Mouse (Mus musculus): ENCODE data around the gene Fbxo48. TPM values are rescaled to one million over a fixed set of nuclear protein-coding genes. Genes with fewer than 3 reads are reported as not detected.
A peak's percentile ranks its signal among the peaks of the same experiment; 100 is the strongest.

Gene Fbxo48
- polyA plus RNA-seq, 1 experiment = 1.9 TPM

DNA sequence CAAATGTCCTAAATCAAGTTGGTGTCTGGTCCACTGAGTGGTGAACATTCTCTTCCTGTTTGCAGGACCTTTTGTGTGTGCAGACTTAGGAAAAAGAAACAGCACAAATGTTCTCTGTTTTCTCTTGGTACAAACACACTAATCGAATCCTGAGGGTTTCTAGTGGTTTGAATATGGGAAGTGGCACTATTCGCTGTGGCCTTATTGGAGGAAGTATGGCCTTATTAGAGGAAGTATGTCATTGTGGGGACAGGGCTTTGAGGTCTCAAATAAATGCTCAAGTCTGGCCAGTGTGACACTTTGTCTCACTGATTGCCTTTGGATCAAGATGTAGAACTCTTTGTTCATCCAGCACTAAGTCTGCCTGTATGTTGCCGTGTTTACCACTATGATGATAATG is 19.0 kb upstream of the Fbxo48 start:
- Histone ChIP-seq H3K27ac (ENCODE audit: control insufficient read depth, insufficient read depth, low read depth, low read length, poor library complexity) (no peak overlapping the region), H3K4me1 (ENCODE audit: control insufficient read depth, insufficient read depth, low read length) (no peaks in the 10 kb centered on the region; the same call in 1 of the 2 replicates), H3K4me3 (replicated peaks; ENCODE audit: control insufficient read depth, low read depth, low read length) (no peak overlapping the region)
- no peak for TF ChIP-seq CTCF (IDR thresholded peaks at IDR 0.05; ENCODE audit: control insufficient read depth, insufficient read depth, low read length)
- TF ChIP-seq POLR2A (IDR thresholded peaks at IDR 0.05; ENCODE audit: borderline replicate concordance, control insufficient read depth, low read depth, low read length) = no peak
- 29% methylated on average over 3 of the region's 3 CpGs for WGBS

DNA sequence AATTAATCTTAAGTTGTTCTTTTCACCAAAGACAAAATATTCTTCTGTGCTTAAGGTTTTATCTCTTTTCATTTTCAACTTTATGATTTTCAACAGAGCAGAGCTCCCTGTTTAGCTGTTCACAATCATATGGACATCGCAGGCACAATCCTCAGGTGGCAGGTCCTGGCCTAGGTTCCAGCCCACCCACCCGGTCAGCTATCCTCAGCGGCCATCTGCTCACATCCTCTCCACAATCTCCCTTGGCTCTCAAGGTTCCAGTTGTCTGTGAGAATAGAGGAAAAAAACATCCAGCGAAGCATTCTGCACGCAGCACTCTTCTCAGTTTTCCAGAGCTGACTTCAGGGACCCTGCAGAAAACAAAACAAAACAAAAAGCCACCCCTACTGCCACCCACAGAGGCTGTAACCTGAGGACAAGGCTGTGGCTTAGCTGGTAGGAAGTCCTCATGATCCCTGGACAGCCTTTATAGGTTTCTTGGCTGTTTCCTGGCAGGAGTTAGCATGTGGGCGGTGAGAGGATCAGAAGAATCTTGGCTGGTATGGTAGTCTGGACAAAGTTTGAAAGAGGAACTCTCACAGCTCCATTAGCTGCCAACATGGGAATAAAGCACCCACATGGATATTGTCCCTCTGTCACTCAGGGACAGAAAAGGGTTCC is 15.5 kb upstream of the Fbxo48 start:
- no peaks in the 10 kb centered on the region; the same call in none of the 2 replicates for H3K4me1 ChIP-seq (ENCODE audit: control insufficient read depth, insufficient read depth, low read length)
- H3K4me3 ChIP-seq (replicated peaks; ENCODE audit: control insufficient read depth, low read depth, low read length) = no peak overlapping the region
- H3K27ac ChIP-seq (ENCODE audit: control insufficient read depth, insufficient read depth, low read depth, low read length, poor library complexity) = no peak overlapping the region
- TF ChIP-seq POLR2A (IDR thresholded peaks at IDR 0.05; ENCODE audit: borderline replicate concordance, control insufficient read depth, low read depth, low read length) (no peak), CTCF (IDR thresholded peaks at IDR 0.05; ENCODE audit: control insufficient read depth, insufficient read depth, low read length) (no peak)
- 87% methylated on average over 6 of the region's 6 CpGs for WGBS

DNA sequence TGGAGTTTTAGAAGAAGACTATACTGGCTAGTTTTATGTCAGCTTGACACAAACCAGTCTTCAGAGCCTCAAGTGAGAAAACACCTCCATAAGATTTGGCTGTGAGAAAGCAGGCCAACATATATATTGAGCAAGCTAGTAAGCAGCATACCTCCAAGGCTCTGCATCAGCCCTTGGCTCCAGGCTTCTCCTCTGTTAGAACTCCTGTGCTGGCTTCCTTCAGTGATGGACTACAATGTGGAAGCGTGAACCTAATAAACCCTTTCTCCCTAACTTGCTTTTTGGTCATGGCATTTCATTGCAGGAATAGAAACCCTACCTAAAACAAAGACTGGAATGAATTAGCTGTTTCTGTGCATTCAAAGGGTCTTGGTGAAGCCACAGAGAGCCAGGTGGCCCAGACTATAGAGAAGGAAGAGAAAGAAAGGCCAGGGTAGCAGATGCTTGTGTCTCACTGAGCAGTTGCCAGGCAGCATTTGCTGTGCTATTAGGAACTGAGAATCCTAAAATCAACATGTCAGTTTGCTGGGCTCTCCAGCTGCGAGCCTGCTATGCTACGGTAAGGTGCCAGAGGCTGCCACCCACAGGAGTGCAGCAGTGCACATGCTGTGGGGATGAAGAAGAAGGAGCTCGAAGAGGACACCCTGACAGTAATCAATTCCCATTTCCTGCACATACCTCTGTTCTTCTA is 9.9 kb upstream of the Fbxo48 start:
- WGBS = 69% methylated on average over 4 of the region's 4 CpGs
- H3K4me3 ChIP-seq (replicated peaks; ENCODE audit: control insufficient read depth, low read depth, low read length) = no peak overlapping the region
- peak overlapping the region; percentile 36; the same call in 1 of the 2 replicates for H3K27ac ChIP-seq (ENCODE audit: control insufficient read depth, insufficient read depth, low read depth, low read length, poor library complexity)
- H3K4me1 ChIP-seq (ENCODE audit: control insufficient read depth, insufficient read depth, low read length) = no peaks in the 10 kb centered on the region; the same call in none of the 2 replicates
- TF ChIP-seq CTCF (IDR thresholded peaks at IDR 0.05; ENCODE audit: control insufficient read depth, insufficient read depth, low read length) (no peak; the same call in 1 of the 2 replicates), POLR2A (IDR thresholded peaks at IDR 0.05; ENCODE audit: borderline replicate concordance, control insufficient read depth, low read depth, low read length) (no peak)

DNA sequence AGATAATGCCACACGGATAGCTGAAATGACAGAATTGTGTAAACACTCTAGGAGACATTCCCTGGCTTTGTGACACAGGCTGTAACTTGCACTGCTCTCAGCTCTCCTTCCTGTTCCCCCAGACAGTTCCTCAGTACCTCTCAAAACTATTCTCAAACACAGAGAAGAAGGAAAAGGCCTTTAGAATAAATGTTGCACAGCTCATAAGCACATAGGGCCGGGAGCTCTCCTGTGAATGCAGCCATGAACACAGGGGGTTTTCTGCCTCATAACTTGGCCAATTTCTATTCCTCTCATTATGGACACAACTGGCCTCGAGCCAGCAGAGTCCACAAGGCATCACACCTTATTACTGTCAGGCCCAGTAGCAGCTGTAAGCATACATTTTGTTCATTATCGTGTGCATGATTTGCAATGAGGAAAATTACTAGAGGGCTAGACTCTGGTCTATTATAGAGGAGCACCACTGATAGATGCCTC is 9.2 kb upstream of the Fbxo48 start:
- TF ChIP-seq CTCF (IDR thresholded peaks at IDR 0.05; ENCODE audit: control insufficient read depth, insufficient read depth, low read length) = no peak
- TF ChIP-seq POLR2A (IDR thresholded peaks at IDR 0.05; ENCODE audit: borderline replicate concordance, control insufficient read depth, low read depth, low read length) = no peak
- no peaks in the 10 kb centered on the region; the same call in none of the 2 replicates for H3K4me1 ChIP-seq (ENCODE audit: control insufficient read depth, insufficient read depth, low read length)
- no peak overlapping the region for H3K27ac ChIP-seq (ENCODE audit: control insufficient read depth, insufficient read depth, low read depth, low read length, poor library complexity)
- no peak overlapping the region for H3K4me3 ChIP-seq (replicated peaks; ENCODE audit: control insufficient read depth, low read depth, low read length)
- 70% methylated on average over 4 of the region's 4 CpGs for WGBS

DNA sequence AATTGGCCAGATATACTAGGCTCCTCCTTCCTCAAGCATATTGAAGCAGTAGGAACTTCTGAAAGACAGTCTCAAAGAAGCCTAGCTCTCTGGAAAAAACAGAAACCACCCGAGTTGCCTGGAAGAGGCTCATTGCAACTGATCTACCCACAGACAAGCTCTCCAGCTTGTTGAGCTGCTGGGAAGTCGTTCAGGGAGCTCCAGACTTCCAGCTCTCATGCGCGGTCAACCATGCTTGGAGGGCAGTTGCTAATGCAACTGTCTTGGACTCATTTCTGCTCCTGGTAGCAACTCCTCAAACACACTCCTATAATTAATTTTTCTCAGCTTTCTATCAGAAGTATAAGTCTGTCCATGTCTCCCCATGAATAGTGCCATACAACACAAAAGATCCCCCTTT is 8.2 kb upstream of the Fbxo48 start:
- Histone ChIP-seq H3K4me3 (replicated peaks; ENCODE audit: control insufficient read depth, low read depth, low read length) (no peak overlapping the region), H3K27ac (ENCODE audit: control insufficient read depth, insufficient read depth, low read depth, low read length, poor library complexity) (no peak overlapping the region), H3K4me1 (ENCODE audit: control insufficient read depth, insufficient read depth, low read length) (no peaks in the 10 kb centered on the region; the same call in none of the 2 replicates)
- TF ChIP-seq CTCF (IDR thresholded peaks at IDR 0.05; ENCODE audit: control insufficient read depth, insufficient read depth, low read length) (no peak), POLR2A (IDR thresholded peaks at IDR 0.05; ENCODE audit: borderline replicate concordance, control insufficient read depth, low read depth, low read length) (no peak)
- 77% methylated on average over 4 of the region's 4 CpGs for WGBS

DNA sequence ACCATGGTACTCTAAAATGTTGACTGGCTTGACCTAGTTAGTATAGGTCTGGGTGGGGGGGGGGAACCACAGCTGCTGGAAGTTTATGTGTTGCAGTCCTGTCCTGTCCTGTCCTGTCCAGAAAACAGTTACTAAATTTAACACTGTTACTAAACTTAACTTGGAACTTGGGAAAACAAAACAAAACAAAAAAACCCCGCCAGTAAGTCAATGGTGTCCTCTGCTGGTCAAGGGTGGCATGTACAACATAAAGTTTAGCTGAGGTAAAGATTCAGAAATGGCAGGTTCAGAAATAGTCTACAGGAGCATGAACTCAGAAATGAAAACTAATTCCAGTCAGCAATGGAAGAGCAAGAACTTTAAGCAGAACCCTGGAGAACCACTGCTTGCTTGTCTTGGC is 2.4 kb upstream of the Fbxo48 start:
- Histone ChIP-seq H3K27ac (ENCODE audit: control insufficient read depth, insufficient read depth, low read depth, low read length, poor library complexity) (no peak overlapping the region), H3K4me1 (ENCODE audit: control insufficient read depth, insufficient read depth, low read length) (no peaks in the 10 kb centered on the region; the same call in 1 of the 2 replicates), H3K4me3 (replicated peaks; ENCODE audit: control insufficient read depth, low read depth, low read length) (no peak overlapping the region)
- WGBS = 15% methylated on average over 1 of the region's 1 CpGs
- no peak for TF ChIP-seq CTCF (IDR thresholded peaks at IDR 0.05; ENCODE audit: control insufficient read depth, insufficient read depth, low read length)
- TF ChIP-seq POLR2A (IDR thresholded peaks at IDR 0.05; ENCODE audit: borderline replicate concordance, control insufficient read depth, low read depth, low read length) = no peak

DNA sequence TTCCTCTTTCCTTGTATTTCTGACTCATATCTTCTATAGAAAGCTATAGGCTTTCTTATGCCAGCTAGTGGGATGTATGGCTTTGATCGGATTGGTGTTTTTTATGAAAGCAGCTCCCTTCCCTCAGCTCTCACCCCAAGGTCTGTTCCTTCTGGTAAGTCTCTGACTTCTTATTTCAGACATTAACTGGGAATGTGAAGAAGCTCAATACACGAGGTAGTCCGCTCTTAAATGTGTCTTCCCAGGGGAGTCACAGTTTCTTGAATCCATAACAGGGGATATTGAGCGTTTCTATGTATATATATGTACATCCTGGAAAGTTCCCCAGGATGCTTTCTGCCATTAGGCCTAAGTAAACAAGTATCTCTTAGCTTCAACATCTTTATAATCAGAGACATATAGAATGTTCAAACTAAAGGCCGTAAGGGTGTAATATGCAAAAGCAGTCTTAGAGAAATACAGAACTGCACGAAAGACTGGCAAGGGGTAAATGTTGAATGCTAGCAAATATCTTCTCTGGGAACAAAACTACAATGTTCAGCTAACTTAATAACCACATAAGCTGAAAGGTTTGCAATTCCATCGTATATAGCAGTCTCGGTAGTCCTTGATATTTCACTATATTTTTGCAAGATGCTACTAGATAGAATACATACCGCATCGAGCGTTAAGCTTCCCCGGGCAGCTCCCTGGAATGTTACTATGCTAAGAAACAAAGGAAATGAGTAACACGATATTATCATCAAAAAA is 774 bp upstream of the Fbxo48 start:
- Histone ChIP-seq H3K27ac (ENCODE audit: control insufficient read depth, insufficient read depth, low read depth, low read length, poor library complexity) (no peak overlapping the region), H3K4me3 (replicated peaks; ENCODE audit: control insufficient read depth, low read depth, low read length) (peak overlapping the region; percentile 71), H3K4me1 (ENCODE audit: control insufficient read depth, insufficient read depth, low read length) (no peaks in the 10 kb centered on the region; the same call in 1 of the 2 replicates)
- 8% methylated on average over 13 of the region's 13 CpGs for WGBS
- TF ChIP-seq POLR2A (IDR thresholded peaks at IDR 0.05; ENCODE audit: borderline replicate concordance, control insufficient read depth, low read depth, low read length) = no peak
- TF ChIP-seq CTCF (IDR thresholded peaks at IDR 0.05; ENCODE audit: control insufficient read depth, insufficient read depth, low read length) = no peak

DNA sequence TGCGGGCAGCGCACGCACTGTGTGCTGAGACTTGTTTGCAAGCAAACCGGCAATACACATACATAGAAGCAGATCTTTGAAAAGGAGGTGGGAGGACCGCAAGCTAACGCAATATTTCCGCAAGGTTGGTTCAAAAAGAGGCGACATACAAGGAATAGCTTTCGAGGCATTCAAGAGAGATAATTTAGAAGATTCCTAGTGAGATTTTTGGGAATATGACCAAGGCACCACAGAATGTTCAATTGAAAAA is 511 bp downstream of the Fbxo48 start:
- under 1% methylated on average over 9 of the region's 9 CpGs for WGBS
- Histone ChIP-seq H3K27ac (ENCODE audit: control insufficient read depth, insufficient read depth, low read depth, low read length, poor library complexity) (peak overlapping the region; percentile 78), H3K4me3 (replicated peaks; ENCODE audit: control insufficient read depth, low read depth, low read length) (peak overlapping the region; percentile 98), H3K4me1 (ENCODE audit: control insufficient read depth, insufficient read depth, low read length) (no peaks in the 10 kb centered on the region; the same call in 1 of the 2 replicates)
- TF ChIP-seq CTCF (IDR thresholded peaks at IDR 0.05; ENCODE audit: control insufficient read depth, insufficient read depth, low read length) (no peak), POLR2A (IDR thresholded peaks at IDR 0.05; ENCODE audit: borderline replicate concordance, control insufficient read depth, low read depth, low read length) (no peak)
